Mouse (Mus musculus): ENCODE data around the gene Cdhr4. TPM values are rescaled to one million over a fixed set of nuclear protein-coding genes. Genes with fewer than 3 reads are reported as not detected.

The Cdhr4 gene
- polyA plus RNA-seq, 2 experiments, result 13.0 to 63.3 TPM

- no peaks in the 10 kb centered on the region for H3K4me1 ChIP-seq (ENCODE audit: control insufficient read depth, insufficient read depth, low read length)
- no peaks in the 10 kb centered on the region for H3K27me3 ChIP-seq (ENCODE audit: control insufficient read depth, insufficient read depth, low read length)
- H3K27ac ChIP-seq (replicated peaks; ENCODE audit: low read depth, low read length), result no peak overlapping the region
- DNase-seq (ENCODE audit: low spot score) (no peak), ATAC-seq (ENCODE audit: low FRiP score, low read depth) (no peak)
- H3K9me3 ChIP-seq (ENCODE audit: control insufficient read depth, low read length), result no peaks in the 10 kb centered on the region
- H3K9ac ChIP-seq (ENCODE audit: low read depth, low read length, severe bottlenecking), result no peak overlapping the region
- 92% methylated on average over 3 of the region's 3 CpGs for WGBS
- no peak overlapping the region for H3K4me3 ChIP-seq (replicated peaks; ENCODE audit: low read length)
- TF ChIP-seq POLR2A (IDR thresholded peaks at IDR 0.05; ENCODE audit: borderline replicate concordance, extremely low read depth, insufficient read depth, insufficient read length), result no peak
- peaks cover 19% of the 10 kb centered on the region for H3K36me3 ChIP-seq (ENCODE audit: control insufficient read depth, insufficient read depth, low read length)
- no peak overlapping the region for H3K4me2 ChIP-seq (replicated peaks; ENCODE audit: low read depth, low read length, severe bottlenecking)
Measured at GRCm38 (mm10) chr9:108017127-108017526, 24.8 kb downstream of the Cdhr4 start.

GRCm38 (mm10) chr9:108020741-108021140 lies 28.4 kb downstream of the Cdhr4 start:
- H3K4me1 ChIP-seq (ENCODE audit: control insufficient read depth, insufficient read depth, low read length), result no peaks in the 10 kb centered on the region
- no peak overlapping the region for H3K4me3 ChIP-seq (replicated peaks; ENCODE audit: low read length)
- H3K9ac ChIP-seq (ENCODE audit: low read depth, low read length, severe bottlenecking), result no peak overlapping the region
- no peak for TF ChIP-seq POLR2A (IDR thresholded peaks at IDR 0.05; ENCODE audit: borderline replicate concordance, extremely low read depth, insufficient read depth, insufficient read length)
- no peak overlapping the region for H3K4me2 ChIP-seq (replicated peaks; ENCODE audit: low read depth, low read length, severe bottlenecking)
- ATAC-seq (ENCODE audit: low FRiP score, low read depth), result no peak
- peaks cover 21% of the 10 kb centered on the region for H3K36me3 ChIP-seq (ENCODE audit: control insufficient read depth, insufficient read depth, low read length)
- no peak for DNase-seq (ENCODE audit: low spot score)
- no peaks in the 10 kb centered on the region for H3K27me3 ChIP-seq (ENCODE audit: control insufficient read depth, insufficient read depth, low read length)
- no peaks in the 10 kb centered on the region for H3K9me3 ChIP-seq (ENCODE audit: control insufficient read depth, low read length)
- no peak overlapping the region for H3K27ac ChIP-seq (replicated peaks; ENCODE audit: low read depth, low read length)
- 96% methylated on average over 1 of the region's 1 CpGs for WGBS

- no peak overlapping the region for H3K9ac ChIP-seq (ENCODE audit: low read depth, low read length, severe bottlenecking)
- 89% methylated on average over 3 of the region's 3 CpGs for WGBS
- no peak overlapping the region for H3K27ac ChIP-seq (replicated peaks; ENCODE audit: low read depth, low read length)
- H3K4me2 ChIP-seq (replicated peaks; ENCODE audit: low read depth, low read length, severe bottlenecking), result no peak overlapping the region
- H3K4me1 ChIP-seq (ENCODE audit: control insufficient read depth, insufficient read depth, low read length), result no peaks in the 10 kb centered on the region
- no peaks in the 10 kb centered on the region for H3K9me3 ChIP-seq (ENCODE audit: control insufficient read depth, low read length)
- no peak for ATAC-seq (ENCODE audit: low FRiP score, low read depth)
- DNase-seq (ENCODE audit: low spot score), result no peak
- TF ChIP-seq POLR2A (IDR thresholded peaks at IDR 0.05; ENCODE audit: borderline replicate concordance, extremely low read depth, insufficient read depth, insufficient read length), result no peak
- H3K36me3 ChIP-seq (ENCODE audit: control insufficient read depth, insufficient read depth, low read length), result peaks cover 41% of the 10 kb centered on the region
- H3K27me3 ChIP-seq (ENCODE audit: control insufficient read depth, insufficient read depth, low read length), result no peaks in the 10 kb centered on the region
- no peak overlapping the region for H3K4me3 ChIP-seq (replicated peaks; ENCODE audit: low read length)
Measured at GRCm38 (mm10) chr9:108023216-108023615, 30.9 kb downstream of the Cdhr4 start.

- Histone ChIP-seq H3K4me2 (replicated peaks; ENCODE audit: low read depth, low read length, severe bottlenecking) (no peak overlapping the region), H3K27me3 (ENCODE audit: control insufficient read depth, insufficient read depth, low read length) (no peaks in the 10 kb centered on the region), H3K9ac (ENCODE audit: low read depth, low read length, severe bottlenecking) (no peak overlapping the region), H3K4me3 (replicated peaks; ENCODE audit: low read length) (no peak overlapping the region), H3K4me1 (ENCODE audit: control insufficient read depth, insufficient read depth, low read length) (no peaks in the 10 kb centered on the region), H3K36me3 (ENCODE audit: control insufficient read depth, insufficient read depth, low read length) (peaks cover 53% of the 10 kb centered on the region), H3K9me3 (ENCODE audit: control insufficient read depth, low read length) (no peaks in the 10 kb centered on the region), H3K27ac (replicated peaks; ENCODE audit: low read depth, low read length) (no peak overlapping the region)
- WGBS, result 83% methylated on average over 3 of the region's 3 CpGs
- DNase-seq (ENCODE audit: low spot score) (no peak), ATAC-seq (ENCODE audit: low FRiP score, low read depth) (no peak)
- no peak for TF ChIP-seq POLR2A (IDR thresholded peaks at IDR 0.05; ENCODE audit: borderline replicate concordance, extremely low read depth, insufficient read depth, insufficient read length)
Measured at GRCm38 (mm10) chr9:108026584-108026983, 34.3 kb downstream of the Cdhr4 start.

- peaks cover 66% of the 10 kb centered on the region for H3K36me3 ChIP-seq (ENCODE audit: control insufficient read depth, insufficient read depth, low read length)
- WGBS, result 94% methylated on average over 3 of the region's 3 CpGs
Measured at GRCm38 (mm10) chr9:108027867-108028266, 35.6 kb downstream of the Cdhr4 start.

GRCm38 (mm10) chr9:108032126-108032525 lies 39.8 kb downstream of the Cdhr4 start:
- peaks cover 67% of the 10 kb centered on the region for H3K36me3 ChIP-seq (ENCODE audit: control insufficient read depth, insufficient read depth, low read length)

More at GRCm38 (mm10) chr9:108027867-108028266, 35.6 kb downstream of the Cdhr4 start:
- no peak for DNase-seq (ENCODE audit: low spot score)
- Histone ChIP-seq H3K4me2 (replicated peaks; ENCODE audit: low read depth, low read length, severe bottlenecking) (no peak overlapping the region), H3K9me3 (ENCODE audit: control insufficient read depth, low read length) (no peaks in the 10 kb centered on the region), H3K4me1 (ENCODE audit: control insufficient read depth, insufficient read depth, low read length) (no peaks in the 10 kb centered on the region), H3K4me3 (replicated peaks; ENCODE audit: low read length) (no peak overlapping the region), H3K9ac (ENCODE audit: low read depth, low read length, severe bottlenecking) (no peak overlapping the region), H3K27me3 (ENCODE audit: control insufficient read depth, insufficient read depth, low read length) (no peaks in the 10 kb centered on the region), H3K27ac (replicated peaks; ENCODE audit: low read depth, low read length) (no peak overlapping the region)
- TF ChIP-seq POLR2A (IDR thresholded peaks at IDR 0.05; ENCODE audit: borderline replicate concordance, extremely low read depth, insufficient read depth, insufficient read length), result no peak
- ATAC-seq (ENCODE audit: low FRiP score, low read depth), result no peak

More at GRCm38 (mm10) chr9:108032126-108032525, 39.8 kb downstream of the Cdhr4 start:
- TF ChIP-seq POLR2A (IDR thresholded peaks at IDR 0.05; ENCODE audit: borderline replicate concordance, extremely low read depth, insufficient read depth, insufficient read length), result no peak
- Histone ChIP-seq H3K4me2 (replicated peaks; ENCODE audit: low read depth, low read length, severe bottlenecking) (no peak overlapping the region), H3K27ac (replicated peaks; ENCODE audit: low read depth, low read length) (no peak overlapping the region), H3K4me3 (replicated peaks; ENCODE audit: low read length) (no peak overlapping the region), H3K9ac (ENCODE audit: low read depth, low read length, severe bottlenecking) (no peak overlapping the region), H3K4me1 (ENCODE audit: control insufficient read depth, insufficient read depth, low read length) (no peaks in the 10 kb centered on the region), H3K9me3 (ENCODE audit: control insufficient read depth, low read length) (no peaks in the 10 kb centered on the region), H3K27me3 (ENCODE audit: control insufficient read depth, insufficient read depth, low read length) (no peaks in the 10 kb centered on the region)
- DNase-seq (ENCODE audit: low spot score) (no peak), ATAC-seq (ENCODE audit: low FRiP score, low read depth) (no peak)
- 85% methylated on average over 5 of the region's 5 CpGs for WGBS

Measured in limb, embryonic 14.5 days (tissue).